Mouse (Mus musculus): ENCODE data around the gene Olfr322. TPM values are rescaled to one million over a fixed set of nuclear protein-coding genes. Genes with fewer than 3 reads are reported as not detected.
"Not testable (repeated sequence)": the region's sequence is repeated elsewhere in the genome, so short reads cannot be mapped to it uniquely, and the experiment has no call there.

Gene Olfr322
- polyA plus RNA-seq, 1 experiment from 2014 or later, result not detected

- peak; percentile 66 for DNase-seq
These were observed 15.2 kb upstream of the Olfr322 start for GRCm38 (mm10) chr11:58643350-58643749.

GRCm38 (mm10) chr11:58655151-58655550 lies 3.4 kb upstream of the Olfr322 start:
- Histone ChIP-seq H3K36me3 (ENCODE audit: insufficient read depth) (no peaks in the 10 kb centered on the region), H3K4me1 (ENCODE audit: insufficient read depth) (no peaks in the 10 kb centered on the region), H3K9ac (no peak overlapping the region), H3K27me3 (ENCODE audit: insufficient read depth, low read length) (no peaks in the 10 kb centered on the region), H3K4me2 (no peak overlapping the region), H3K27ac (ENCODE audit: low read depth) (no peak overlapping the region), H3K4me3 (ENCODE audit: low read depth, low read length) (no peak overlapping the region), H3K9me3 (ENCODE audit: low read depth, low read length) (no peaks in the 10 kb centered on the region)
- DNase-seq (no peak), ATAC-seq (ENCODE audit: insufficient read depth) (no peak)
- 85% methylated on average over 3 of the region's 3 CpGs for WGBS
- no peak for TF ChIP-seq CTCF (IDR thresholded peaks at IDR 0.05; ENCODE audit: low read depth)

More at GRCm38 (mm10) chr11:58643350-58643749, 15.2 kb upstream of the Olfr322 start:
- peak; percentile 68 for TF ChIP-seq CTCF (IDR thresholded peaks at IDR 0.05; ENCODE audit: low read depth)
- Histone ChIP-seq H3K9ac (no peak overlapping the region), H3K27ac (ENCODE audit: low read depth) (no peak overlapping the region), H3K36me3 (ENCODE audit: insufficient read depth) (no peaks in the 10 kb centered on the region), H3K4me2 (no peak overlapping the region), H3K4me1 (ENCODE audit: insufficient read depth) (no peaks in the 10 kb centered on the region), H3K4me3 (ENCODE audit: low read depth, low read length) (no peak overlapping the region), H3K9me3 (ENCODE audit: low read depth, low read length) (no peaks in the 10 kb centered on the region), H3K27me3 (ENCODE audit: insufficient read depth, low read length) (peaks cover 11% of the 10 kb centered on the region)
- WGBS, result 35% methylated on average over 6 of the region's 6 CpGs
- ATAC-seq (ENCODE audit: insufficient read depth), result no peak

GRCm38 (mm10) chr11:58669252-58669651 lies 10.7 kb downstream of the Olfr322 start:
- no peak for ATAC-seq (ENCODE audit: insufficient read depth)
- Histone ChIP-seq H3K4me1 (ENCODE audit: insufficient read depth) (no peaks in the 10 kb centered on the region), H3K27ac (ENCODE audit: low read depth) (no peak overlapping the region), H3K4me3 (ENCODE audit: low read depth, low read length) (no peak overlapping the region), H3K36me3 (ENCODE audit: insufficient read depth) (no peaks in the 10 kb centered on the region), H3K9me3 (ENCODE audit: low read depth, low read length) (no peaks in the 10 kb centered on the region), H3K27me3 (ENCODE audit: insufficient read depth, low read length) (no peaks in the 10 kb centered on the region), H3K4me2 (no peak overlapping the region), H3K9ac (no peak overlapping the region)
- 0 out of 2 replicates have a peak, but pooled peaks have one; percentile 3 for TF ChIP-seq CTCF (IDR thresholded peaks at IDR 0.05; ENCODE audit: low read depth)
- DNase-seq, result no peak

- H3K9me3 ChIP-seq (ENCODE audit: low read depth, low read length), result no peaks in the 10 kb centered on the region
- H3K9ac ChIP-seq, result no peak overlapping the region
- DNase-seq (no peak), ATAC-seq (ENCODE audit: insufficient read depth) (no peak)
- H3K4me3 ChIP-seq (ENCODE audit: low read depth, low read length), result no peak overlapping the region
- 50% methylated on average over 4 of the region's 4 CpGs for WGBS
- no peak for TF ChIP-seq CTCF (IDR thresholded peaks at IDR 0.05; ENCODE audit: low read depth)
- no peaks in the 10 kb centered on the region for H3K36me3 ChIP-seq (ENCODE audit: insufficient read depth)
- H3K4me2 ChIP-seq, result no peak overlapping the region
- no peaks in the 10 kb centered on the region for H3K4me1 ChIP-seq (ENCODE audit: insufficient read depth)
- H3K27me3 ChIP-seq (ENCODE audit: insufficient read depth, low read length), result no peaks in the 10 kb centered on the region
- H3K27ac ChIP-seq (ENCODE audit: low read depth), result no peak overlapping the region
These were observed 13.2 kb downstream of the Olfr322 start for GRCm38 (mm10) chr11:58671825-58672224.

- H3K4me1 ChIP-seq (ENCODE audit: insufficient read depth), result no peaks in the 10 kb centered on the region
- H3K27me3 ChIP-seq (ENCODE audit: insufficient read depth, low read length), result no peaks in the 10 kb centered on the region
- H3K4me3 ChIP-seq (ENCODE audit: low read depth, low read length), result no peak within 1 kb of the TSS
- H3K4me2 ChIP-seq, result no peak within 1 kb of the TSS
- WGBS, result 85% methylated on average over 1 of the region's 1 CpGs
- H3K9ac ChIP-seq, result no peak within 1 kb of the TSS
- DNase-seq, result no peak
- no peaks in the 10 kb centered on the region for H3K36me3 ChIP-seq (ENCODE audit: insufficient read depth)
- H3K27ac ChIP-seq (ENCODE audit: low read depth), result no peak within 1 kb of the TSS
- TF ChIP-seq CTCF (IDR thresholded peaks at IDR 0.05; ENCODE audit: low read depth), result no peak
- no peaks in the 10 kb centered on the region for H3K9me3 ChIP-seq (ENCODE audit: low read depth, low read length)
- no peak for ATAC-seq (ENCODE audit: insufficient read depth)
These were observed 22.2 kb downstream of the Olfr322 start, which contains the start of gene Olfr320 for GRCm38 (mm10) chr11:58680799-58681198. Olfr320 (plus strand) TSS chr11:58681099.

GRCm38 (mm10) chr11:58698862-58699261 lies 40.3 kb downstream of the Olfr322 start, which contains the start of gene Olfr319:
Olfr319 (plus strand) TSS chr11:58699162.
- Histone ChIP-seq H3K27ac (ENCODE audit: low read depth) (no peak within 1 kb of the TSS), H3K27me3 (ENCODE audit: insufficient read depth, low read length) (no peaks in the 10 kb centered on the region), H3K36me3 (ENCODE audit: insufficient read depth) (no peaks in the 10 kb centered on the region), H3K9me3 (ENCODE audit: low read depth, low read length) (0 out of 2 replicates have a peak, but pooled peaks cover 3% of the 10 kb centered on the region), H3K9ac (no peak within 1 kb of the TSS), H3K4me3 (ENCODE audit: low read depth, low read length) (no peak within 1 kb of the TSS), H3K4me2 (no peak within 1 kb of the TSS), H3K4me1 (ENCODE audit: insufficient read depth) (no peaks in the 10 kb centered on the region)
- no peak for TF ChIP-seq CTCF (IDR thresholded peaks at IDR 0.05; ENCODE audit: low read depth)
- 79% methylated on average over 3 of the region's 3 CpGs for WGBS
- DNase-seq (no peak), ATAC-seq (ENCODE audit: insufficient read depth) (no peak)

GRCm38 (mm10) chr11:58709086-58709485 lies 50.5 kb downstream of the Olfr322 start:
- no peak for TF ChIP-seq CTCF (IDR thresholded peaks at IDR 0.05; ENCODE audit: low read depth)
- Histone ChIP-seq H3K9me3 (ENCODE audit: low read depth, low read length) (no peaks in the 10 kb centered on the region), H3K4me1 (ENCODE audit: insufficient read depth) (no peaks in the 10 kb centered on the region), H3K4me3 (ENCODE audit: low read depth, low read length) (no peak overlapping the region), H3K36me3 (ENCODE audit: insufficient read depth) (no peaks in the 10 kb centered on the region), H3K27me3 (ENCODE audit: insufficient read depth, low read length) (no peaks in the 10 kb centered on the region), H3K9ac (no peak overlapping the region), H3K4me2 (no peak overlapping the region), H3K27ac (ENCODE audit: low read depth) (no peak overlapping the region)
- ATAC-seq (ENCODE audit: insufficient read depth) (no peak), DNase-seq (no peak)
- WGBS, result 78% methylated on average over 11 of the region's 11 CpGs

GRCm38 (mm10) chr11:58717723-58718122 lies 59.1 kb downstream of the Olfr322 start:
- not testable (repeated sequence) for H3K4me2 ChIP-seq; DNase-seq; H3K36me3 ChIP-seq (ENCODE audit: insufficient read depth); H3K27me3 ChIP-seq (ENCODE audit: insufficient read depth, low read length); H3K4me1 ChIP-seq (ENCODE audit: insufficient read depth); ATAC-seq (ENCODE audit: insufficient read depth); H3K4me3 ChIP-seq (ENCODE audit: low read depth, low read length); H3K9ac ChIP-seq; H3K27ac ChIP-seq (ENCODE audit: low read depth); H3K9me3 ChIP-seq (ENCODE audit: low read depth, low read length)
- 83% methylated on average over 6 of the region's 7 CpGs for WGBS

Other genes with a start within 250 kb of the Olfr322 start
- not detected in 2 replicates for gene 1810065E05Rik, start 237.7 kb upstream of the Olfr322 start, polyA plus RNA-seq (2014; fragmentation: Nextera tagmentation; extraction: Ambion mirVana)
- not detected in 2 replicates for gene Gm12253, start 226.2 kb upstream of the Olfr322 start, polyA plus RNA-seq (2014; fragmentation: Nextera tagmentation; extraction: Ambion mirVana)
- not detected in 2 replicates for gene Lypd9, start 205.9 kb upstream of the Olfr322 start, polyA plus RNA-seq (2014; fragmentation: Nextera tagmentation; extraction: Ambion mirVana)
- gene Olfr30, start 196.5 kb upstream of the Olfr322 start, polyA plus RNA-seq (2014; fragmentation: Nextera tagmentation; extraction: Ambion mirVana), result not detected in 2 replicates
- not detected in 2 replicates for gene Olfr332, start 166.2 kb upstream of the Olfr322 start, polyA plus RNA-seq (2014; fragmentation: Nextera tagmentation; extraction: Ambion mirVana)
- gene Olfr331, start 156.2 kb upstream of the Olfr322 start, polyA plus RNA-seq (2014; fragmentation: Nextera tagmentation; extraction: Ambion mirVana), result not detected in 2 replicates
- not detected in 2 replicates for gene Olfr330, start 123.9 kb upstream of the Olfr322 start, polyA plus RNA-seq (2014; fragmentation: Nextera tagmentation; extraction: Ambion mirVana)
- not detected in 2 replicates for gene Olfr329-ps, start 112.4 kb upstream of the Olfr322 start, polyA plus RNA-seq (2014; fragmentation: Nextera tagmentation; extraction: Ambion mirVana)
- gene Olfr328, start 103.1 kb upstream of the Olfr322 start, polyA plus RNA-seq (2014; fragmentation: Nextera tagmentation; extraction: Ambion mirVana), result 0.07 and 0.08 TPM in 2 replicates
- not detected in 2 replicates for gene Olfr224, start 88.2 kb upstream of the Olfr322 start, polyA plus RNA-seq (2014; fragmentation: Nextera tagmentation; extraction: Ambion mirVana)
- gene Olfr325, start 81.1 kb upstream of the Olfr322 start, polyA plus RNA-seq (2014; fragmentation: Nextera tagmentation; extraction: Ambion mirVana), result not detected in 2 replicates
- not detected in 2 replicates for gene Olfr324, start 63.7 kb upstream of the Olfr322 start, polyA plus RNA-seq (2014; fragmentation: Nextera tagmentation; extraction: Ambion mirVana)
- not detected in 2 replicates for gene 2210407C18Rik, start 42.7 kb upstream of the Olfr322 start, polyA plus RNA-seq (2014; fragmentation: Nextera tagmentation; extraction: Ambion mirVana)
- not detected in 2 replicates for gene Olfr323, start 28.3 kb upstream of the Olfr322 start, polyA plus RNA-seq (2014; fragmentation: Nextera tagmentation; extraction: Ambion mirVana)
- 0.11 TPM in 1 of 2 replicates, not detected in the other for gene Trim58, start 18.3 kb upstream of the Olfr322 start, polyA plus RNA-seq (2014; fragmentation: Nextera tagmentation; extraction: Ambion mirVana)
- not detected in 2 replicates for gene Olfr320, start 22.3 kb downstream of the Olfr322 start, polyA plus RNA-seq (2014; fragmentation: Nextera tagmentation; extraction: Ambion mirVana)
- not detected in 2 replicates for gene Olfr319, start 40.4 kb downstream of the Olfr322 start, polyA plus RNA-seq (2014; fragmentation: Nextera tagmentation; extraction: Ambion mirVana)
- not detected in 2 replicates for gene Olfr318, start 65.2 kb downstream of the Olfr322 start, polyA plus RNA-seq (2014; fragmentation: Nextera tagmentation; extraction: Ambion mirVana)
- gene Olfr317, start 80.4 kb downstream of the Olfr322 start, polyA plus RNA-seq (2014; fragmentation: Nextera tagmentation; extraction: Ambion mirVana), result not detected in 2 replicates
- gene Olfr316, start 94.0 kb downstream of the Olfr322 start, polyA plus RNA-seq (2014; fragmentation: Nextera tagmentation; extraction: Ambion mirVana), result not detected in 2 replicates
- gene Olfr315, start 114.4 kb downstream of the Olfr322 start, polyA plus RNA-seq (2014; fragmentation: Nextera tagmentation; extraction: Ambion mirVana), result not detected in 2 replicates
- 0.11 TPM in 1 of 2 replicates, not detected in the other for gene Olfr314, start 124.2 kb downstream of the Olfr322 start, polyA plus RNA-seq (2014; fragmentation: Nextera tagmentation; extraction: Ambion mirVana)
- gene Fam183b, start 143.2 kb downstream of the Olfr322 start, polyA plus RNA-seq (2014; fragmentation: Nextera tagmentation; extraction: Ambion mirVana), result not detected in 2 replicates
- not detected in 2 replicates for gene Olfr313, start 156.2 kb downstream of the Olfr322 start, polyA plus RNA-seq (2014; fragmentation: Nextera tagmentation; extraction: Ambion mirVana)
- not detected in 2 replicates for gene Olfr312, start 170.5 kb downstream of the Olfr322 start, polyA plus RNA-seq (2014; fragmentation: Nextera tagmentation; extraction: Ambion mirVana)
- gene Olfr311, start 180.5 kb downstream of the Olfr322 start, polyA plus RNA-seq (2014; fragmentation: Nextera tagmentation; extraction: Ambion mirVana), result not detected in 2 replicates
- gene Gm12258, start 188.4 kb downstream of the Olfr322 start, polyA plus RNA-seq (2014; fragmentation: Nextera tagmentation; extraction: Ambion mirVana), result 7.2 and 9.3 TPM in 2 replicates
- 5.8 and 9.2 TPM in 2 replicates for gene 2810021J22Rik, start 208.4 kb downstream of the Olfr322 start, polyA plus RNA-seq (2014; fragmentation: Nextera tagmentation; extraction: Ambion mirVana)
- gene Zfp39, start 245.4 kb downstream of the Olfr322 start, polyA plus RNA-seq (2014; fragmentation: Nextera tagmentation; extraction: Ambion mirVana), result 7.8 and 7.9 TPM in 2 replicates

All from lung, embryonic 14.5 days (tissue).